Mouse (Mus musculus) mouse embryonic stem cell (cell line): ENCODE data around the gene Rab11fip3.

Experiments used
- in situ Hi-C, 2 experiments: fragments of 300-500 bp; cut with MboI; formaldehyde crosslinking; loops; 1 replicate in 1 of 2; 3 replicates in 1 of 2; pipeline ENCODE4 v1.14.3; 2019 to 2020; ENCODE audit warnings: low sequenced_read_pairs in 2 of 2, low pct_unique_long_range_greater_than_20kb in 1 of 2, mixed read lengths in 1 of 2; ENCODE audit not compliant: unreplicated experiment in 1 of 2

Rab11fip3 gene

DNA sequence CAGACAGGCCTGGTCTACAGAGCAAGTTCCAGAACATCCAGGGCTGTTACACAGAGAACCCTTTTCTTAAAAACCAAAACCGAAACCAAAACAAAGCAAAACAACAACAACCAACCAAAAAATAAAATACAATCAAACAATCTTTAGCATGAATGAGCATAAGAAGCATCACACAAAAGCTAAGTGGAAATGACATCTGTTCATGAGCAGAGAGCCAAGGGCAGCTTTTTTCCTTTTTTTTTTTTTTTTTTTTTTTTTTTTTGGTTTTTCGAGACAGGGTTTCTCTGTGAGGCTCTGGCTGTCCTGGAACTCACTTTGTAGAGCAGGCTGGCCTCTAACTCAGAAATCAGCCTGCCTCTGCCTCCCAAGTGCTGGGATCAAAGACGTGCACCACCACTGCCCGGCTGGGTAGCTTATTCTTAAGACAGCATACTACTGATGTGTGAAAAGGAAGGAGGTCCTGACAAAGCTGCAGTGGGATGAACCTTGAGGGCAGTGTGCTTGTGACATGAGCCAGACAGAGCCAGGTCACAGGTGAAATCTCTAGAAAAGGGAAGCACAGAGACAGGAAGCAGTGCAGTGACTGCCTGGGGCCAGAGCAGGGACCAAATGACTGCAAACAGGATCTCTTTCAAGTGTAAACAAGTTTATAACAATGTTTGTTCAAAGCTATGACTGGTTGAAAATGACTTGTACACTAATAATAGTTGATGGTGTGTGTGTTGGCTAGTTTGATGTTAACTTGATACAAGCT, 98.2 kb downstream of the Rab11fip3 start:
- in situ Hi-C loops: no loop called here

DNA sequence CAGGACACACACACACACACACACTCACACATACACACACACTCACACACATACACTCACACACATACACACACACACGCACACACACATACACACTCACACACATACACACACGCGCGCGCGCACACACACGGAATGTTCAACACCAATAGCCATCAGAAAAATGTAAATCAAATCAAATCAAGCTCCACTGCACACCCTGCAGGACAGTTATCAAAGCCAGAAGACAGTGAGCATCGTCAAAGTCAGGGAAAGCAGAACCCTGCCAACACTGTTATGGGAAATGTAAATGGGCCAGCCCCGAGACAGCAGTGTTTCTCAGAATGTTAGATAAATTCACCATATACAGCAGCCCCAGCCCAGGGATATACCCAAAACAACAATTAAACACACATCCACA, 98.9 kb downstream of the Rab11fip3 start:
- in situ Hi-C loops: no loop called here

DNA sequence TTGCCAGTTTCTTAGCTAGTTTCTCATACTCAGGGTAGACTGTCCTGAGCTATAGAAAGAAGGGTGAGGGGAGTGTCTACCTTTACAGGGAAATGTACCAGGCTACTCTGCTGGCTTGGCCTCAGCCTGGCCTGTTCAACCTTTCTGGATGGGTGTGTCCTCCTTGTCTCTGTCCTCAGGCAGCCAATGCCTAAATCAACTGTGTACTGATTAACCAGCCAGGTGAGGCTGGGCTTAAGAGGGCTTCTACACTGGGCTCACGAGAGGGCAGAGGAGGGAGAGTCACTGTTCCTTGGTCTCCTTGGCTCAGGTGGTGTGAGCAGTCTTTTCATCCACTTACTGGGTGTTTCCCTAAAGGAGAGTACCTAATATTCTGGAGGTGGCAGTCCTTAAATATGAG, 101.2 kb downstream of the Rab11fip3 start:
- in situ Hi-C loops: no loop called here

DNA sequence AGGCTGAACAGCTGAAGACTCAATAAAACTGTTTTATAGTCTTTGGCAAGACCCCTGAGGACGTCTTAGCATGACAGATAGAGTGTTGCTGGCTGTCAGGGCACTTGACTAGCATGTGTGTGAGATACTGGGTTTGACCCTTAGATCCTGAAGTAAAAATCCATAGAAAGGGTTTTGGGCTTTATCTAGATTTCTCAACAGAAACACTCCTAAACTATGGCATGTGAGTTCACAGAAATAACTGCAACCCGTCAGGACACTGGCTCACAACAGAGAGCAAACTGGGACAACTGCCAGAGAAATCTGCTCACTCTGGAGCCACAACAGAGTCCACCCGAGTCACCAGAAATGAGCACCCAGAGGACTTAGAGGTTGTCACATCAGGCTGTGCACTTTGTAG, 101.7 kb downstream of the Rab11fip3 start:
- in situ Hi-C loops: no loop called here

DNA sequence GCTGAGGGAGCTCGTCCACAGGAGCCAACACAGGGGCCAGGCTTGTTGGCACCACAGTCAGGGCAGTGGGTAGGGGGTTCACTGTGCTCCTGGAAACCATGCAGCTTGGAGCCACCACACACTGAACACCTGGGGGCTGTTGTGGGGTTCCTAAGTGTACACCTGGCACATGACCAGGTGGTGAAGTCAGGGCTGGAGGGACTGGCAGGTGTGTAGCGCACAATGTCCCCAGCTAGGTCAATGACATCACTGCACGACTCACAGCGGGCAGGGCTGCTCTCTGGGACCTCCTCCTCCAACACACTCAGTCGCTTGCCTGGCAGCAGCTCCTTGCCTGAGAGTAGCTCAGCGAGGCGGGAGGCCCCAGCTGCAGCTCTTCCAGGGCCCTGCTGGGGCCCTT, 105.1 kb downstream of the Rab11fip3 start:
- in situ Hi-C loops: no loop called here

DNA sequence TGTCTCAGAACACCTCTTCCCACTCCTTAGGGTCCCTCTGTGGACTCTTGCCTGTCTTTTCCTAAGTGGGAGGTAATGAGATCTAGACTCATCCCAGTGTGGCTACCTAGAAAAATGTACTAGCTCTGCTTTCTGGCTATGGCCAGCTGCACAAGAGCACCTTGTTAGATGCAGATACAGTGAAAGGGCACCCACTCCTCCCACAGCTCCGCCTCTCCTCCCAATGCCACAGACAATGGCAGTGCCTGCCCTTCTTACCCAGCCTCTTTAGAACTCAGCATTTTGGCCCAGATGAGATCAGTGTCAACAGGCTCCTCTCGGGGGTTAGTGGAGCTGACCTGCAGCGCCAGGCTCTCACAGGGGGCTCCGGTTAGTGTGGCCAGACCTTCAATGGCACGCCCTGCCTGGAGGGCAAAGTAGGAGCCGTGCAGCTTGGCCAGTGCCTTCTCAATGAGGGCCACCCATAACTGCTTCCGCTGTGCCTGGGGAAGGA, 106.9 kb downstream of the Rab11fip3 start:
- in situ Hi-C loops: no loop called here

DNA sequence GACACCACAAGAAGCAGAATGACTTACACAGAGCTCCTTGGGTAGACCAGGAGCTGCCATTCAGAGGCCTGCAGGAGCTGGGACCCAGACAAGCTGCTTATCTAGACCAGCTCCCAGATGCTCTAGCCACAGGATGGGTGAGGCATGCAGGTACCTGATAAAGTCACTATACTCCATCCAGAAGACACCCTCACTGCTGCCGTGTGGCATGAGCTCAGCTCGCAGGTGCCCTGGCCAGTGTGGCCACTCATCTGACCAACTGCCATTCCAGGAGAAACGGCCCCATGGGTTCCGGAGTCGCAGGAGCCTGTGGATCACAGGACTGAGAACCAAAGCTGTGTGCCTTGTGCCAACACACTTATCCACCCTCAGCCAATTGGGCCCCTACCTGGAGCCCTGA, 107.8 kb downstream of the Rab11fip3 start:
- in situ Hi-C loops: no loop called here

DNA sequence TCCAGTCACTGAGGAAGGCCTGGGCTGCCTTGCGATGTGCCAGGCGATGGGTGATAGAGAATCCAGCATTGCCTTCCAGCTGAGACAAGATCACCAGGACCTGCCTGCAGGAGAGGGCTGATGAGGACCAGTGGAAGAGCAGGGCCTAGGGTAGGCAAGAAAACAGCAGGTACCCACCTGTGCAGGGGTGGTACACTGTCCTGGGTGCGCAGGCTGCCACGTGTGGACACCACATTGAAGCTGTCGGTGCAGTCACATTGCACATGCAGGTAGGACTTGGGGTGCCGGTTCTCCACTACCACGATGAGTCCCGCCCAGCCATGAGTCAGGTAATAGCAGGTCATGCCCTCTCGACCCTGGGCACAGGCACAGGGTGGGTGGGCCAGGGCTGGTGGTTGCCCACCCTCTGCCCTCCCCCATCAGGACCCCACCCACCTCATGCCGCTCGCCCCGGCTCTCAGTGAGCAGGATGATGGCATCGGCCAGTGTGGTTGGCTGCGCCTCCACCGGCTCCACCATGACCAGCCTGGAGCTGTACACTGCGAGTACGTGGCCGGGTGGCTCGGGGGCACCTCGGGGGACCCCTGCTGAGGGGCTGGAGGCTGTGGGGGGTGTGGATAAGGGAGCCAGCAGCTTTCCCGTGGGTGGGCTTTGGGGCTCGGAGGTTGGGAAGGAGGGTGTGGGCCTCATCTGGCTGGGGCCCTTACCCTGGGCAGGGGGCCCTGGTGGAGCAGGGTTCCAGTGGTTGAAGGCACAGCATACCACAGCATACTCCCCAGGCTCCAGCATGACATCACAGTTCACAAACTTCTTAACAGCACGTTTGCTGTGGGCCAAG, 109.5 kb downstream of the Rab11fip3 start:
- in situ Hi-C loops: no loop called here

DNA sequence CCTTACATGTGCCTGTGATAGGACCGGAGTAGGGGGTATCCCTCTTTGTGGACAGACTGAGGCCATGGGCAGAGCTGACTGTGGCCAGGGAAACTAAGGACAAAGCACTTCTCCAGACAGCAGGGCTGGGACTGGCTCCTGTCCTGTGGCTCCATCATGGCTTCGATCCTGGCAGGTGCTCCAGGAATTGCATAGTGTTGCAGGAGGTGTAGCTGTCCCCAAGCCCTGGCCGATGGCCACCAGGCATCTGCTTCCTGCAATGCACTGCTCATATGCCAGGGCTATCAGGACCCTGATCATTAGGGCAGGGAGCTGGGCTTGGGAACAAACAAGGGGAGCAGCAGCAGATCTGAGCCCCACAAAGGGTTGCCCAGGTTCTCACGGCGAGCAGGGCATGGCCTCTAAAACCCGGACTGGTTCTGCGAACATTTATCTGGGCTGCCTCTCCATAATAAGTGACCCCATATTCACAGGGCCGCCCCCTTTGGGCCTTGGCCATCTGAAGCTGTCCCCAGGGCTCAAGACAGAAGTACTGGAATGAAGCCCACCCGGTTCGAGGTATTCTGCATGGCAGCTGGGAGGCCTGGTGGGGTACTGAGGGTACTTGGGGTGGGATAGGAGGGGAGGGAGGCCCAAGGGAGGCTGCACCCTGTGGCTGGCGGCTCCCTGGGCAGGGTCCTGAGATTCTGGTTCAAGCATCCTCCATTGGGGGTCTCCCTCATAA, 110.4 kb downstream of the Rab11fip3 start:
- in situ Hi-C loops: no loop called here

DNA sequence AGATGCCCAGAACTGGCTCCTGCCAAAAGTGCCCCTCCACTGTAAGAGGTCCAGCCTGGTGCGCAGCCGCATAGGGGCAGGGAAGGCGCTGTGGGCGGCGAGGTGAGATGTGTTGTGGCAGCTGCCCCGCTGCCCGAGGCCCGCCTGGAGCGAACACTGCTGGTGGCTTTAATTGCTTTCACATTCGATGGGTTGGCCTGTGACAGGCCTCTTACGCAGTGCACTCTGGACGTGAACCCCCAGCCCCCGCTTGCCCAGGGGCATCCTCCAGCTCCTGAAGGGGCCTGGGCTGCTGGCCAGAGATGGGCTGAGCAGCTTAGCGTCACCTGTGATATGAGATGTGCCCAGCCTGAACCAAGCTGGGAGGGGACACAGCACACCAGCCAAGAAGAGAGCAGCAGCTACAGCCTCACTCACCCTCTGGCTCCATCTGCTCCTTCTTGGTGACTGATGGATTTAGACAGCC, 111.7 kb downstream of the Rab11fip3 start:
- in situ Hi-C loops: no loop called here

DNA sequence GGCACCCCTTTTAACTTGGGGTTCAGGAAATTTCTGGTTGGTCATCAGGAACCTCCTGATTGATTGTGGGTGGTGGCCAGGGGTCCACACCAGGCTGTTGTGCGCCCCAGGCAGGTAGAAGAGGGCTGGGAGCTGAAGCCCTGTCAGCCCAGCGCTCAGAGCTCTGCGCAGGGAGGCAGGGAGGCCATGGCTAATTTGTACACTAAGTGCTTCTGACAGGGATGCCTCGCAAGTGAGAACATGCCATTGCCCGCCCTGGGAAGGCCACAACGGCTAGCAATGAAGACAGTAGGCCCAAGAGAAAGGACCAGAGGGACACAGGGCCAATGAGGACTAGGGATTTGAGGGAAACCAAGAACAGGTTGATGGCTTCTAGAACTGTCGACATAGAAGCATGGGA, 112.7 kb downstream of the Rab11fip3 start:
- in situ Hi-C loops: no loop called here

DNA sequence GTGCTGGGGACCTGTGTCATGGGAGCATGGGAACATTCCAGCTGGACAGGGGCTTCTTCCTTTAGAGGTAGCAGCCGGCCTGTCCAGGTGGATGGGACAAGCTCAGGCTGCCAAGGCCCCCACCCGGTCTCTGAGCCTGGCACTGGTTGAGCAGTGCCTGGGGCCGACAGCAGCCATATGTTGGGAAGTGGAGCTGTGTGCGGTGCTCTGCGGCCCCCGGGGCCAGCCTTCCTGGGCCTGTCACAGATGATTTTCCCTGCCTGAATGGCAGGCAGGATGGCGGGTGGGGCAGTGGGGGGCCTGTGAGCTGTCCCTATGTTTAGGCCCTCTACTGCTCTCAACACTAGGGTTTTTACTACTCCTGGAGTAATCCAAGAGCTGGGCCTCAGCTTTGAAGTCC, 113.2 kb downstream of the Rab11fip3 start:
- in situ Hi-C loops: no loop called here

DNA sequence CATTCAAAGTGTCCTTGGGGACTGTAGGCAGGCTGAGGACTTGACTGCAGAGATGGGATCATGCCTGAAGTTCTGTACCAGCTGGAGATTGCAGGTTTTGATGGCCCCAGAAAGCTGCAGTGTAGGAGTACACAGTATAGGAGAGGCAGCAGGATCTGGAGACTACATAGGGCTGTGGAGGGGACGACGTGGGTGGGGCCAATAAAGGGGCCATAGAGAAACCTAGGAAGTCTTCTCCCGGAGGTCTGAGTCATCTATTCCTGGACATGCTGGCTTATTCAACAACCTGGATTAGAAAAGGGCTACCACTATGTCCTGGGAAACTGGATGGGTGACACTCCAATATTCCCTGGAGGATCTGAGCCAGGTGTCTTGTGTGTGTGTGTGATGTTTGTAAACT, 113.6 kb downstream of the Rab11fip3 start:
- in situ Hi-C loops: no loop called here

DNA sequence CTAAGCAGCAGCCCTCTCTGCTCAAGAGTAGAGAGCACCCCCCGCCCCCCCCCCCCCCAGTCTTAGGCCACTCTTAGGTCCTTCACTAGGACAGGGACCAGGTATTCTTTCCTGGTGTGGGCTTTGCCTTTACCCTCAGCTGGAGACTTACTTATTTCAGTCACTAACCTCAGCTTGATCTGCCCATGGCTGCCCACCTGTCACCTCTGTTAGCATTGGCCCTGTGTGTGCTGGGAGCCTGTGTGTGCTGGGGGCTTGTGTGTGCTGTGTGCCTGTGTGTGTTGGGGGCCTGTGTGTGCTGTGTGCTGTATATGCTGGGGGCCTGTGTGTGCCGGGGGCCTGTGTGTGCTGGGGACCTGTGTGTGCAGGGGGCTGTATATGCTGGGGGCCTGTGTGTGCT, 114.7 kb downstream of the Rab11fip3 start:
- in situ Hi-C loops: no loop called here

DNA sequence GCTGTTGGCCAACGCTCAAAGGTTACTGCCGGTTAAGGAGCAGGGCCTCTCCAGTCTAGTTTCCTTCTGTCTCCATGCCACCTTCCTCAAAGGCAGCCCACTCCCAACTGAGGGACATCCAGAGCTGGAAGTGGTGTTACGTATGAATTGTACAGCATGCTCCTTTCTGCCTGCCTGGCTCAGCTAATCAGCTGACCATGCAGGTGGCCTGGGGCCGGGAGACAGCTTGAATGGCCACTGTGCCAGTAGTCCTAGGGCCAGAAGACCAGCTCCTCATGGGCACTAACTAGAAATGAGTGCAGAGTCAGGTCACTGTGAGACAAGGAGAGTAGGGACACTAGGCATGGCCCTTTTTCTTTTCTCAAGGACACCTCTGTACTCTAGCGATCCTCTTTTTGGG, 116.2 kb downstream of the Rab11fip3 start:
- in situ Hi-C loops: no loop called here

DNA sequence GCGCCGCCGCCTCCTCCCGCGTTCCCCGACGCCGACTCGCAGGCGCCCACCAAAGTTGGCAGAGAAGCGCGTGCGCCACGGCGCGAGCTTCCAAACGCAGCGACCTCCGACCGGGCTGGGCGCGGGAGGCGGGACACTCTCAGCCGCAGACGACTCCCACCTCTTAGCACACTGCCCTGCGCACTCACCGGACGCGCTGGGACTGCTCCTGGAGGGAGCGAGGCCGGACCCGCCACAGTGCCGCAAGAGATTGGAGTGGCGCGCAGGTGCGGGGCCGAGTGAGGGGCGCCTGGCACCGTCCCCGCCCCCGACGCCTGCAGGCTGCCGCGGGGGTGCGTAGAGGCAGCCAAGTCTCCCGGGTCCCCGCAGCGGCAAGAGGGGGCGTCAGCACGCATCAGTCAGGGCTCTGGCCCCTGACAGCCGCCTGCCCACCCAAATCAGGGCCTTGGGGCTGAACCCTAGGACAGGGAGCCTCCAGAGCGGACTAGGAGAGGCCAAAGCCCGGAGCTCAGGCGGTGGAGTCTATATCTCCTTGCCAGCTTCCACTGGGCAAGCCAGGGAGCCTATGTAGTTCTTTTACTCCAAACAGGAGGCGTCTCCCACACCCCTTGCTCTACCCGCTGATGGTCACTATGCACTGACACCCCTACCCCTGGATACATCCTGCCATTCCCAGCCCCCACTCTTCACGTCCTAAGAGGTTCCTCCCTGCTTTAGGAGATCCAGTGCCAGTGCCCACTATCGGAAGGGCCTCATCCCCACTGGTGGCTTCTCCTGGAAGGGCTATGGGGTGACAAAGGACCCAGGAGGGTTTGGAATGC, 117.3 kb downstream of the Rab11fip3 start, which contains the start of gene A930017K11Rik:
A930017K11Rik (minus strand) TSS at position 763 of the 821 bp plus-strand sequence.
- in situ Hi-C loops: no loop called here

DNA sequence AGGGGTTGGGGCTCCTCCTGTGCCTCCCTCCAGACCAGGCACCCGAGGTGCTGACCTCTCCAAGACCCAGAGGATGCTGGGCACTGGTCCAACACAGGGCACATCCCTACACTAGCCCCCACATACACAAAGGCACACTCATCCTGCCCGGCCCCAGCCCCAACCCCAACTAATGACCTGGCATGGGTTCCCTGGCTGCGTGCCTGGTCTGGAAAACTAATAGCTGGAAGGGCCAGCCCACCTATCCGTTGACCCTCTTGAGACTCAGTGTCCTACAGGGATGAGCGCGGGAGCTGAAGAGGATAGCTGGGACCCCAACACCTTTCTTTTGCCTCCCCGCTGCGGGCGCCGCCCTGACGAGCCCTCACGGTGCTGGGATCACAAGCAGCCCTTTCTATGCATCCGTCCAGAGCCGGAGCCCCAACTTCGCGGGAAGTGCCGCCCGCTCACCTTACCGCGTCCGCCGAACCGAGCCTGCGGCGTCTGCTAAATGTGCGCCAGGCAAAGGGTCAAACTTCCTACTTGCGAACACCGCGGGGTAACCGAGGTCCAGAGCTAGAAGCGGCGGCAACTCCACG, 118.0 kb downstream of the Rab11fip3 start:
- in situ Hi-C loops: no loop called here

DNA sequence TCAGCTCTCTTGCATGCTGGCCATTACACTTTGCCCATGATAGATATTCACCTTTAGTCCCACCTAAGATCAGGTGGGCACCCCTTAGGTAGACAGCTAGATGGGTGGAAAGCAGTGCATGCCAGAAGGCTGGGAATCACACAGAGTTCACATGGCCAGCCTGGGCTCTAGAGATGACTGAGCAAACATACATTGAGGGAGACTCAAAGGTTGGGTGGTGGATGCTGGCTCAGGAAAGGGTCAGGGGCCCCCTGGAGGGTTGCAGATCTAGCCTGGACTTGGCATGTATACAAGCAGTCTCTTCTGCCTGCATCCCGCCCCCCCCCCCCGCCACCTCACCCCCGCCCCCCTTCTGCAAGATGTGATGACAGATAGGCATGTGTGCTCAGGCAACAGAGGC, 118.6 kb downstream of the Rab11fip3 start:
- in situ Hi-C loops: no loop called here
